Mouse (Mus musculus) brain, embryonic 14.5 days (tissue): ENCODE data around the gene Htr1a.

ENCODE experiments used
- CTCF ChIP-seq: fragments of 200-500 bp; IDR thresholded peaks from 2 replicates; pipeline ENCODE4 v1.5.1; 2012; ENCODE audit warnings: inconsistent platforms, mild to moderate bottlenecking, moderate library complexity, borderline replicate concordance; ENCODE audit not compliant: insufficient read depth, insufficient read length; ENCODE audit errors: extremely low read depth
- POLR2A ChIP-seq: fragments of 200-500 bp; IDR thresholded peaks from 2 replicates; pipeline ENCODE4 v1.6.1; 2012; ENCODE audit warnings: mild to moderate bottlenecking, inconsistent platforms, borderline replicate concordance; ENCODE audit not compliant: poor library complexity, insufficient read depth, insufficient read length, severe bottlenecking; ENCODE audit errors: extremely low read depth

DNA sequence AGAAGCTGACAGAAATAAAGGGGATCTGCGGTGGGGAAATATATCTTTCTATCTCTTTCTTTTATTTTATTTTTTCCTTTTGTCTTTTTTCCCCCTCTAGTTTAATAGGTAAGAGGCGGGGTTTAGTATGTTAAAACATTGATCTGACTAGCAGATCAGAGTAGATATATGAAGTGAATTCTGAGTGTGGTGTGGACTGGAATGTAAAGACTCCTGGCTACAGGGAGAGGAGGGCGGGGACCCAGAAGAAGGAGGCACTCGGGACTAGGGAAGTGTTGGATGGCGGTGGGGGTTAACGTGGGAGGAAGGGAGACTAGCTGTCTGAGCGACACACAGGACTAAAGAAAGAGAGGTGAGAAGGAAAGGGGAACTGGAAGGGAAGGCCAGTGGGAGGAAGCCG is at the start of gene Htr1a:
- no peak for TF ChIP-seq CTCF
- TF ChIP-seq POLR2A: no peak
